Mouse (Mus musculus) lung, embryonic 14.5 days (tissue): ENCODE measurements at regions not wholly inside any gene's neighbourhood (a gene's known extent, or its start where the extent isn't known, plus 50 kb on each side); places are given as distances from the start of the nearest gene placed in this dataset.

Experiments used
- ATAC-seq: fragments of 200-750 bp; cut with Nextera tagmentation; 2 replicates; pipeline ENCODE4 v1.8.0; 2017; ENCODE audit warnings: mild to moderate bottlenecking, moderate TSS enrichment, moderate library complexity; ENCODE audit not compliant: insufficient read depth
- DNase-seq: peaks from one replicate; pipeline ENCODE4 v3.0.0-alpha.2; 2015
- H3K27ac ChIP-seq: fragments of 300-500 bp; sonication (generic); 2 replicates; pipeline ENCODE4 v1.5.1; 2014; ENCODE audit warnings: low read depth, mild to moderate bottlenecking, moderate library complexity
- H3K27me3 ChIP-seq: fragments of 300-500 bp; sonication (generic); 2 replicates; pipeline ENCODE4 v1.6.1; 2014; ENCODE audit warnings: low read length, control low read depth; ENCODE audit not compliant: insufficient read depth
- H3K36me3 ChIP-seq: fragments of 300-500 bp; sonication (generic); 2 replicates; pipeline ENCODE4 v1.6.1; 2014; ENCODE audit warnings: control low read depth; ENCODE audit not compliant: insufficient read depth
- H3K4me1 ChIP-seq: fragments of 300-500 bp; sonication (generic); 2 replicates; pipeline ENCODE4 v1.6.1; 2014; ENCODE audit warnings: antibody characterized with exemption, control low read depth; ENCODE audit not compliant: insufficient read depth
- H3K4me2 ChIP-seq: fragments of 300-500 bp; sonication (generic); 2 replicates; pipeline ENCODE4 v1.6.1; 2014; ENCODE audit warnings: mild to moderate bottlenecking
- H3K4me3 ChIP-seq: fragments of 300-500 bp; sonication (generic); 2 replicates; pipeline ENCODE4 v1.5.1; 2014; ENCODE audit warnings: low read depth, low read length
- H3K9ac ChIP-seq: fragments of 300-500 bp; sonication (generic); 2 replicates; pipeline ENCODE4 v1.6.1; 2014
- H3K9me3 ChIP-seq: fragments of 300-500 bp; sonication (generic); 2 replicates; pipeline ENCODE4 v1.6.1; 2016; ENCODE audit warnings: low read depth, low read length, control low read depth
- CTCF ChIP-seq: IDR thresholded peaks from 2 replicates; pipeline ENCODE4 v1.5.1; 2016; ENCODE audit warnings: antibody characterized with exemption, low read depth
- WGBS: fragments of 180-500 bp; shearing (Covaris S2); extraction: QIAGEN DNeasy Blood & Tissue Kit; methylation state at CpG from one replicate; pipeline ENCODE4 v1.1.7; 2014; 5-methylcytosine and 5-hydroxymethylcytosine counted together

DNA sequence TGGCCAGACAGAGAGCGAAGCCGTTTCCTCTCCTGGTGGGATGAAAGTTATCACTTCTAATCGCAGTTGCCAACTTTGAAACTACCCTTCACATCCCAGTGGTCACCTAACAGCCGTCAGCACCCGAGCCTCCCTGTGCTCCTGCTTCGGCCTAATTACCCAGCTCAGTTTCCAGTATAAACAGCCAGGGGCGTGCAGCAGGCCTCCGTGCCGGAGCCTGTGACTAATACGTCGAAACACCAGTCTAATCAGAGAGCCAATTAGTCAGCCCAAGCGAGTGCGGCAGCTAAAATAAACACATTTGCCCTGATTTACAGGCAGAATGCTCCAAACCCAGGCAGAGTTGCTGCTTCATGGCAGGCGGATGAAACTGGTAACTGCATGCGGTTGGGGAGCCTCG is 312.1 kb upstream of the Zdhhc25 start:
- WGBS, result 23% methylated on average over 16 of the region's 16 CpGs
- no peak overlapping the region for H3K4me3 ChIP-seq
- no peak overlapping the region for H3K9ac ChIP-seq
- H3K27me3 ChIP-seq, result 0 out of 2 replicates have a peak, but pooled peaks cover 7% of the 10 kb centered on the region
- no peaks in the 10 kb centered on the region for H3K36me3 ChIP-seq
- H3K4me1 ChIP-seq, result no peaks in the 10 kb centered on the region
- ATAC-seq (no peak), DNase-seq (no peak)
- no peak overlapping the region for H3K4me2 ChIP-seq
- no peak for TF ChIP-seq CTCF
- H3K27ac ChIP-seq, result no peak overlapping the region
- H3K9me3 ChIP-seq, result no peaks in the 10 kb centered on the region

DNA sequence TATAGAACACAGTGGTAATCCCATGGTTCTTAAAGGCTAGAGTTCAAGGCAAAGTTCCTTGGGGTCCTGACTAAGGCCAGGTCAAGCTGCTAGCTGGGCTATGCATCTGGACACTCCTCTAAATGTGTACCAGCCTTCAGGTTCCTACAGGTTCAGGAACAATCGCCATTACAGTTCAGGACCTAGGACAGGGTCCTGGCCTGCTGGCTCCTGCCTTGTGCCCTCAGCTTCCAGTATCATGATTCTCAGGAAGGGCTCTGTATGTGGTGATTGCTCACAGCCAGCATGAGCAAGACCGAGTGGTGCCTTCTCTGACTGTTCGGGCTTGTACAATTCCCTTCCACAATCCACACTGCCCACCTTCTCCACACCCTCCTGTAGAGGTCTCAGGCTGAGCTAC is 311.4 kb upstream of the Zdhhc25 start:
- H3K4me1 ChIP-seq, result no peaks in the 10 kb centered on the region
- ATAC-seq, result no peak
- H3K36me3 ChIP-seq, result no peaks in the 10 kb centered on the region
- H3K27me3 ChIP-seq, result 0 out of 2 replicates have a peak, but pooled peaks cover 7% of the 10 kb centered on the region
- TF ChIP-seq CTCF, result no peak
- no peaks in the 10 kb centered on the region for H3K9me3 ChIP-seq
- H3K9ac ChIP-seq, result no peak overlapping the region
- DNase-seq, result peak; percentile 28
- WGBS, result 31% methylated on average over 3 of the region's 3 CpGs
- no peak overlapping the region for H3K27ac ChIP-seq
- no peak overlapping the region for H3K4me2 ChIP-seq
- H3K4me3 ChIP-seq, result no peak overlapping the region

- TF ChIP-seq CTCF, result no peak
- H3K36me3 ChIP-seq, result no peaks in the 10 kb centered on the region
- H3K4me1 ChIP-seq, result no peaks in the 10 kb centered on the region
- H3K9ac ChIP-seq, result no peak overlapping the region
- 22% methylated on average over 20 of the region's 20 CpGs for WGBS
- ATAC-seq (no peak), DNase-seq (no peak)
- 0 out of 2 replicates have a peak, but pooled peaks cover 7% of the 10 kb centered on the region for H3K27me3 ChIP-seq
- H3K9me3 ChIP-seq, result no peaks in the 10 kb centered on the region
- no peak overlapping the region for H3K4me2 ChIP-seq
- H3K27ac ChIP-seq, result no peak overlapping the region
- H3K4me3 ChIP-seq, result no peak overlapping the region
Measured at GRCm38 (mm10) chr15:88290740-88291363, 309.2 kb upstream of the Zdhhc25 start.

- no peaks in the 10 kb centered on the region for H3K4me1 ChIP-seq
- no peak overlapping the region for H3K4me2 ChIP-seq
- DNase-seq (no peak), ATAC-seq (no peak)
- H3K36me3 ChIP-seq, result no peaks in the 10 kb centered on the region
- H3K27me3 ChIP-seq, result no peaks in the 10 kb centered on the region
- H3K9me3 ChIP-seq, result no peaks in the 10 kb centered on the region
- no peak overlapping the region for H3K9ac ChIP-seq
- no peak overlapping the region for H3K27ac ChIP-seq
- H3K4me3 ChIP-seq, result no peak overlapping the region
- 40% methylated on average over 6 of the region's 6 CpGs for WGBS
- no peak for TF ChIP-seq CTCF
Measured at GRCm38 (mm10) chr15:88299061-88299460, 301.0 kb upstream of the Zdhhc25 start.

DNA sequence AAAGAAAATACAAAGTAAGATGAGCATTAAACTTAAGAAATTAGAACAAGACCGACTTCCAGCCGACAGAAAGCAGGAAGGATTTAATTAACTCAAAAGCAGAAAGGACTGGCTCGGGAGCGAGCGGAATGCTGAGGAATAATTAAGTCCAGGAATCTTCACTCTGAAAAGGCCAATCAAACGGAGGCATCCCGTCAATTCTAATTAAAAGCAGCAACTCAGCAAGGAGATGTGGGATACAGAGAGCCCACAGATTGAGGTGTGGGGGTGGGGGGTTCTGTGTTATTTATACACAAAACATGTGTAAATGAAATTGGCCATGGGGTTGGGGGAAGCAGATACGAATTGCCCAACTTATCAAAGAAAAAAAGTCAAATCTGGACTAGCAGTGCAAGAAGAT is 288.9 kb upstream of the Zdhhc25 start:
- ATAC-seq, result no peak
- no peak for TF ChIP-seq CTCF
- no peaks in the 10 kb centered on the region for H3K36me3 ChIP-seq
- DNase-seq, result no peak
- no peak overlapping the region for H3K4me2 ChIP-seq
- H3K27ac ChIP-seq, result no peak overlapping the region
- WGBS, result 72% methylated on average over 8 of the region's 8 CpGs
- H3K4me3 ChIP-seq, result no peak overlapping the region
- no peaks in the 10 kb centered on the region for H3K4me1 ChIP-seq
- H3K27me3 ChIP-seq, result no peaks in the 10 kb centered on the region
- no peaks in the 10 kb centered on the region for H3K9me3 ChIP-seq
- H3K9ac ChIP-seq, result no peak overlapping the region

DNA sequence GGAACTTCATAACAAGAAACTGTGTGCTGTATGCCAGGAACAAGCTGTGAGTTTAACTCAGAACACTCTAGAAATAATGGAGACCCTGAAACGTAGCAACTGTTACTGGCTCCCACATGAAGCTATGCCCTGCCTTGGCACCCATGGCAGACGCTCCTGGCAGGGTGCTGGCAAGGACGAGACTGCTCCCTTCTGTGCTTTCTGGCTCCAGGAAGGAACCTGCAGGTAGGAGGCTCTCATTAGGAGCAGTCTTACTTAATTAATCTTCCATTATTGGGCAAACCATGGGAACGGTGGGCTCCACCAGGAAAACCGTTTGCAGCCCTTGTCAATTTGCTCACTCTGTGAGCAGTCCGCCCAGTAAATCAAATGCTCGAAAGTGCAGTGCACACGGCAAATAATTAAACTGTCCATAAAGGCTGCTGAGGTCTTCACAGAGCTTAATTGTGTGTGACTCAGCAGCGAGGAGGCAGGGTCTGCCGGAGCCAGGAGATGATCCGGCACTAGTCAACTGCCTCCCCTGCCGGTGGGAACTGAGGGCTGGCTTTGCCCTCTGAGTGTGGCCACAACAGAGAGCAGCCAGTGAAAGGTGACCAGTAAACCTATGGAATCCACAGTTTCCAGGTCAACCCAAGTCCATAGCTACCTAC is 285.2 kb upstream of the Zdhhc25 start:
- TF ChIP-seq CTCF, result no peak
- no peak for DNase-seq
- ATAC-seq, result no peak
- Histone ChIP-seq H3K4me2 (no peak overlapping the region), H3K9me3 (no peaks in the 10 kb centered on the region), H3K9ac (no peak overlapping the region), H3K27me3 (no peaks in the 10 kb centered on the region), H3K4me3 (no peak overlapping the region), H3K4me1 (no peaks in the 10 kb centered on the region), H3K27ac (no peak overlapping the region), H3K36me3 (no peaks in the 10 kb centered on the region)
- 59% methylated on average over 12 of the region's 12 CpGs for WGBS

GRCm38 (mm10) chr15:88318048-88318447 is 282.1 kb upstream of the Zdhhc25 start:
- H3K27ac ChIP-seq, result no peak overlapping the region
- no peak overlapping the region for H3K9ac ChIP-seq
- no peak overlapping the region for H3K4me3 ChIP-seq
- no peak for TF ChIP-seq CTCF
- H3K9me3 ChIP-seq, result no peaks in the 10 kb centered on the region
- no peaks in the 10 kb centered on the region for H3K27me3 ChIP-seq
- no peak overlapping the region for H3K4me2 ChIP-seq
- no peak for ATAC-seq
- DNase-seq, result no peak
- H3K36me3 ChIP-seq, result no peaks in the 10 kb centered on the region
- WGBS, result 49% methylated on average over 8 of the region's 8 CpGs
- no peaks in the 10 kb centered on the region for H3K4me1 ChIP-seq
